Mouse (Mus musculus) ES-E14 (cell line): ENCODE data around the gene Gabra5. TPM values are rescaled to one million over a fixed set of nuclear protein-coding genes. Genes with fewer than 3 reads are reported as not detected.

ENCODE experiments used
- DNase-seq: peaks from one replicate; pipeline ENCODE4 v3.0.0-alpha.2; 2013; ENCODE audit warnings: low read depth, low spot score
- H3K27ac ChIP-seq: 2 replicates; pipeline ENCODE4 v1.5.1; 2012; ENCODE audit warnings: low read depth, mild to moderate bottlenecking, low read length, moderate library complexity, mixed read lengths; ENCODE audit not compliant: poor library complexity, insufficient read depth, severe bottlenecking
- H3K36me3 ChIP-seq: 2 replicates; pipeline ENCODE4 v1.6.1; 2012; ENCODE audit warnings: mild to moderate bottlenecking, low read length, moderate library complexity, mixed read lengths; ENCODE audit not compliant: control insufficient read depth, poor library complexity, insufficient read depth, severe bottlenecking
- H3K4me1 ChIP-seq, 2 experiments: fragments of 150-350 bp in 1 of 2; sonication (generic) in 1 of 2; 2 replicates each; pipeline ENCODE4 v1.6.1; 2012; ENCODE audit warnings: low read length in 2 of 2, mild to moderate bottlenecking in 1 of 2, mixed read lengths in 1 of 2; ENCODE audit not compliant: control insufficient read depth in 2 of 2, insufficient read depth in 2 of 2, poor library complexity in 1 of 2
- H3K4me3 ChIP-seq, 2 experiments: fragments of 150-350 bp in 1 of 2; sonication (generic) in 1 of 2; 2 replicates each; pipeline ENCODE4 v1.5.1; 2012; ENCODE audit warnings: low read length in 2 of 2, low read depth in 1 of 2, mild to moderate bottlenecking in 1 of 2, mixed read lengths in 1 of 2; ENCODE audit not compliant: insufficient read depth in 1 of 2, poor library complexity in 1 of 2, severe bottlenecking in 1 of 2
- H3K9ac ChIP-seq: 2 replicates; pipeline ENCODE4 v1.6.1; 2012; ENCODE audit warnings: low read depth, mild to moderate bottlenecking, low read length, mixed read lengths; ENCODE audit not compliant: poor library complexity, insufficient read depth, severe bottlenecking
- H3K9me3 ChIP-seq: fragments of 150-350 bp; sonication (generic); 2 replicates; pipeline ENCODE4 v1.6.1; 2012; ENCODE audit warnings: low read depth, mild to moderate bottlenecking, low read length; ENCODE audit not compliant: control insufficient read depth, insufficient read depth
- CHD2 ChIP-seq: IDR thresholded peaks from 2 replicates; pipeline ENCODE4 v1.6.1; 2014; ENCODE audit warnings: mild to moderate bottlenecking, low read depth, low read length, inconsistent platforms
- HCFC1 ChIP-seq: IDR thresholded peaks from 2 replicates; pipeline ENCODE4 v1.6.1; 2012; ENCODE audit warnings: low read length, inconsistent platforms, borderline replicate concordance; ENCODE audit not compliant: insufficient read depth
- MAFK ChIP-seq: IDR thresholded peaks from 2 replicates; pipeline ENCODE4 v1.6.1; 2014; ENCODE audit warnings: mild to moderate bottlenecking, low read depth, low read length, inconsistent platforms; ENCODE audit not compliant: insufficient read depth
- ZC3H11A ChIP-seq: IDR thresholded peaks from 2 replicates; pipeline ENCODE4 v1.6.1; 2012; ENCODE audit warnings: low read depth, mild to moderate bottlenecking, inconsistent platforms, low read length, borderline replicate concordance
- ZNF384 ChIP-seq: IDR thresholded peaks from 2 replicates; pipeline ENCODE4 v1.6.1; 2012; ENCODE audit warnings: low read depth, low read length, inconsistent platforms
- in situ Hi-C, 2 experiments: fragments of 600-800 bp; cut with MboI; formaldehyde crosslinking; loops; one replicate each; pipeline ENCODE4 v1.15.1; 2025; ENCODE audit warnings: low sequenced_read_pairs in 2 of 2, inconsistent platforms in 1 of 2; ENCODE audit not compliant: unreplicated experiment in 2 of 2
- total RNA-seq: library from RNA; depleted of rRNA; stranded (reverse); fragments of 300-350 nt; gene quantifications from 2 replicates; pipeline ENCODE4 v1.2.3, GENCODE M21; 2012

Gabra5 gene
- total RNA-seq, 1 experiment: 0.49 TPM

DNA sequence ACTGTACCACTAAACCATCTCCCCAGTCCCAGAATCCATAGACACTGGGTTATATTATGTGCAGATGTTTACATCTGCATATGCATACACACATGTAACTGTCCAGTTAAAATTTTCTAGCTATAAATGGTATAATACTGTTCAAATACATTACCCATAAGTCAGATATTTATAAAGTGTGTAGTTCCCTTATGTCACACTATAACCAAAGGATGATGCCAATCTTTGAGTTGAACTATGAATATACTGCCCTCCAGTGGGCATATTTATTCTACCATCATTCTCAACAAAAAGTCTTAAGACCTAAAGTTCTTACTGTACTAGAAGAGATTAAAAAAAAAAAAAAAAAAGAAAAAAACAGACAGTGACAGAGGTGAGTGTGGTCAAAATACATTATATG lies 27.0 kb downstream of the Gabra5 start:
- H3K9me3 ChIP-seq: no peaks in the 10 kb centered on the region
- in situ Hi-C loops: no loop called here
- H3K27ac ChIP-seq: no peak overlapping the region
- H3K4me3 ChIP-seq: no peak overlapping the region
- no peaks in the 10 kb centered on the region for H3K36me3 ChIP-seq
- H3K9ac ChIP-seq: no peak overlapping the region
- DNase-seq: peak; percentile 11
- no peak for TF ChIP-seq HCFC1
- TF ChIP-seq MAFK: no peak
- TF ChIP-seq ZNF384: no peak
- TF ChIP-seq ZC3H11A: 0 out of 2 replicates have a peak, but pooled peaks have one; percentile 8
- TF ChIP-seq CHD2: no peak
- H3K4me1 ChIP-seq: no peaks in the 10 kb centered on the region

DNA sequence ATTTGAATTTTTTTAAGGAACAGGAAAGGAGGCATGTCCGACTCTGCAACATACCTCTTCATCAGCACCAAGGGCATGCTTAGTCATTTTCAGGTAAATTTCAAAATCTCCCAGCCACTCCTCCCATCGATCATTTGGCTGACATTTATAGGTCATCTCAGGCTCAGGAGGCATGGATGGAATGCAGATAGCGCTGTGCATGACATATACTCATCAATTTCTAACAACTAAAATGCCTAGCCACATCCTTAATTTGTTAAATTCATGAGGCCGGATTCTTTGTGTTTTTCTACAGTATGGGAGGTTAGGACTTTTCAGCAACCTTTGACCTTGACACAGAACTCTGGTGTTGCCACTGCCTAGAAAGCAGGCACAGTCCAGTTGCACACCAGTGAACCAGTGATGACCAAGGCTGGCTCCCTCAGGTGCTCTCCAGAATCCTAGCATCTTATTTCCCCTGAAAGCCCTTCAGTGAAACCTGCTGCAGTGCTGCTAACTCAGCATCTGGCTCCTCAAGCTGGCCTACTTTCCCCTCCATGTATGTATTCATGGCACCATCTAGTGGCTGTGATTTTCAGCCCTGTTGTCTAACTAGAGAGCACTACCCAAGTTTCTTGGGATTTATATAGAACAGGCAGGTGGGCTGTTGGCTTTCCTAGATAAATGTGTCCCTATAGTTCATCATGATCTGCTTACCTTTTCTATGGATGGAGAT lies 35.9 kb downstream of the Gabra5 start:
- Histone ChIP-seq H3K36me3 (no peaks in the 10 kb centered on the region), H3K4me1 (no peaks in the 10 kb centered on the region)
- in situ Hi-C loops: loop anchor here (10.0 to 25.0 kb wide), 2 partner anchors 509 to 537 kb away; no protein-coding TSS in a partner anchor

DNA sequence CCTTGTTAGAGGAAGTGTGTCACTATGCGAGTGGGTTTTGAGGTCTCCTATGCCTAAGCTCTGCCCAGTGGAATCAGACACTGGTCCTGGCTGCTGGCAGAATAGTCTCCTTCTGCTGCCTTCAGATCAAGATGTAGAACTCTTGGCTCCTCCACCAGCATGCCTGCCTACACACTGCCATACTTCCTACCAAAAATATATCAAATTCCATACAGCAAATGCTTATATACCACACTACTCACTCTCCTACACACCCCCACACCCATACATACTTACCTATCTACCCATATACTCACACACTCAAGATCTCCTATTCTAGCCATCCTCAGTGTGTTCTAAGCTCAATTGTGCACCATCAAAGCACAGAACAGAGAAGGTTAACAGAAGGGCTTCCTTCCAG lies 38.5 kb downstream of the Gabra5 start:
- in situ Hi-C loops: loop anchor here (10.0 to 25.0 kb wide), 2 partner anchors 507 to 534 kb away; no protein-coding TSS in a partner anchor
- Histone ChIP-seq H3K9me3 (no peaks in the 10 kb centered on the region), H3K9ac (no peak overlapping the region), H3K4me1 (no peaks in the 10 kb centered on the region), H3K27ac (no peak overlapping the region), H3K4me3 (no peak overlapping the region), H3K36me3 (no peaks in the 10 kb centered on the region)
- no peak for DNase-seq
- no peak for TF ChIP-seq ZNF384
- no peak for TF ChIP-seq HCFC1
- no peak for TF ChIP-seq ZC3H11A
- TF ChIP-seq MAFK: no peak
- TF ChIP-seq CHD2: no peak

More for the DNA sequence above, 35.9 kb downstream of the Gabra5 start:
- Histone ChIP-seq H3K9me3 (no peaks in the 10 kb centered on the region), H3K27ac (no peak overlapping the region), H3K9ac (no peak overlapping the region), H3K4me3 (no peak overlapping the region)
- peak; percentile 21 for DNase-seq
- TF ChIP-seq ZC3H11A (peak; percentile 35; the same call in 1 of the 2 replicates), HCFC1 (no peak)

DNA sequence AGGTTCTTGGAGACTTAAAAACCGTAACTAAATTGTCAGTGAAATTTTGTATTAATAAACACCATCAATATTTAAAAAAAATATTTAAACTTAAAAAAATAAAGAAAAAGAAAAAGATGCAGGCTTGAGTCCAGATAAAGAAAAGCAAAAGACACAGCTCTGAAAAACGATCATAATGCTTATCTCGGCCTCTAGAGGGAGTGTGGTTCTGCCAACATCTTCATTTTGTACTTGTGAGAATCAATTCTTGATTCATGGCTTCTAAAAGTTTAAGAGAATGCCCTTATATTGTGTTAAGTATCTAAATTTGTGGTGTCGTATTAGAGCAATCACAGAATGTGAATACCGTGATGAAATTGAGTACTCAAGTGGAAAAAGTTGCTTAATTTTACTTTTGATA lies 49.5 kb downstream of the Gabra5 start:
- Histone ChIP-seq H3K9me3 (no peaks in the 10 kb centered on the region), H3K36me3 (no peaks in the 10 kb centered on the region), H3K27ac (no peak overlapping the region), H3K4me1 (no peaks in the 10 kb centered on the region), H3K9ac (no peak overlapping the region), H3K4me3 (no peak overlapping the region)
- in situ Hi-C loops: loop anchor here in 1 of 2 experiments (25.0 kb wide), 1 partner anchor 523 kb away; no protein-coding TSS in a partner anchor
- TF ChIP-seq HCFC1 (no peak), MAFK (no peak)
- peak; percentile 21 for DNase-seq

DNA sequence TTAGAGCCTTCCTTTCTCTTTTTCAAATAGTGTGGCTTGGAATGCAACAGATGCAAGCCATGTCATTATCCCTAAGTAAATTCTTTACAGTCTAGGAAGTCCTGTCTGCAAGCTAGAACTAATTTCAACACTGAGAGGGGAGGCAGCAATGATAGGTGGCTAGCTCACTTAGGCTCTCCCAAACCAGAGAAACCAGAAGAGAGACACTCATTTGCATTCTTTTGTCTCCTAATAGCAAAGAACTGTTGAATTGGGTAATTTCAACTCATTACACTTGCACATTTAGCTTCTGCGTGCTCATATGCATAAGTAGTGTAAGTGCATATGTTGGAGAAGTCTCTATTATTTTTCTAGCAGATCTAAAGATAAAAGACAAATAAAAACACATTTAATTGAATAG lies 61.6 kb downstream of the Gabra5 start:
- in situ Hi-C loops: no loop called here
- Histone ChIP-seq H3K36me3 (no peaks in the 10 kb centered on the region), H3K9me3 (no peaks in the 10 kb centered on the region), H3K9ac (no peak overlapping the region), H3K4me3 (no peak overlapping the region), H3K4me1 (no peaks in the 10 kb centered on the region), H3K27ac (no peak overlapping the region)
- TF ChIP-seq ZNF384 (no peak), CHD2 (no peak), MAFK (no peak), ZC3H11A (no peak), HCFC1 (no peak)
- no peak for DNase-seq
